Mouse (Mus musculus): ENCODE data around the gene Zic5. TPM values are rescaled to one million over a fixed set of nuclear protein-coding genes. Genes with fewer than 3 reads are reported as not detected.
"Not testable (repeated sequence)": the region's sequence is repeated elsewhere in the genome, so short reads cannot be mapped to it uniquely, and the experiment has no call there.

Zic5 gene
- polyA plus RNA-seq, 1 experiment, result not detected

GRCm38 (mm10) chr14:122459776-122460175 is 5.7 kb downstream of the Zic5 start:
- H3K36me3 ChIP-seq (ENCODE audit: control insufficient read depth, insufficient read depth, low read length), result no peaks in the 10 kb centered on the region
- peaks cover 22% of the 10 kb centered on the region for H3K27me3 ChIP-seq (ENCODE audit: control insufficient read depth, insufficient read depth, low read length)
- H3K4me3 ChIP-seq (ENCODE audit: extremely low read depth, insufficient read depth, insufficient read length), result no peak overlapping the region
- H3K27ac ChIP-seq (ENCODE audit: insufficient read depth, low read length), result no peak overlapping the region
- 92% methylated on average over 1 of the region's 1 CpGs for WGBS
- no peak for TF ChIP-seq POLR2A (IDR thresholded peaks at IDR 0.05; ENCODE audit: low read depth, low read length)
- no peak for DNase-seq (ENCODE audit: low read depth in 1 of 2, low spot score in 2 of 2)
- peaks cover 8% of the 10 kb centered on the region for H3K4me1 ChIP-seq (ENCODE audit: control insufficient read depth, insufficient read depth, insufficient read length)

GRCm38 (mm10) chr14:122459332-122459731 is 6.1 kb downstream of the Zic5 start:
- not testable (repeated sequence) for H3K36me3 ChIP-seq (ENCODE audit: control insufficient read depth, insufficient read depth, low read length); H3K4me3 ChIP-seq (ENCODE audit: extremely low read depth, insufficient read depth, insufficient read length); H3K4me1 ChIP-seq (ENCODE audit: control insufficient read depth, insufficient read depth, insufficient read length); DNase-seq (ENCODE audit: low read depth in 1 of 2, low spot score in 2 of 2); H3K27ac ChIP-seq (ENCODE audit: insufficient read depth, low read length)
- WGBS, result 89% methylated on average over 9 of the region's 12 CpGs
- peaks cover 19% of the 10 kb centered on the region for H3K27me3 ChIP-seq (ENCODE audit: control insufficient read depth, insufficient read depth, low read length)

GRCm38 (mm10) chr14:122455562-122455958 is 9.9 kb downstream of the Zic5 start:
- Histone ChIP-seq H3K36me3 (ENCODE audit: control insufficient read depth, insufficient read depth, low read length) (no peaks in the 10 kb centered on the region), H3K4me1 (ENCODE audit: control insufficient read depth, insufficient read depth, insufficient read length) (no peaks in the 10 kb centered on the region), H3K27me3 (ENCODE audit: control insufficient read depth, insufficient read depth, low read length) (peaks cover 19% of the 10 kb centered on the region), H3K27ac (ENCODE audit: insufficient read depth, low read length) (no peak overlapping the region), H3K4me3 (ENCODE audit: extremely low read depth, insufficient read depth, insufficient read length) (no peak overlapping the region)
- WGBS, result 87% methylated on average over 4 of the region's 4 CpGs
- no peak for DNase-seq (ENCODE audit: low read depth in 1 of 2, low spot score in 2 of 2)
- TF ChIP-seq POLR2A (IDR thresholded peaks at IDR 0.05; ENCODE audit: low read depth, low read length) (no peak), CTCF (IDR thresholded peaks at IDR 0.05; ENCODE audit: extremely low read depth, insufficient read depth, insufficient read length, insufficient replicate concordance) (no peak)

GRCm38 (mm10) chr14:122454901-122455561 is 10.4 kb downstream of the Zic5 start:
- Histone ChIP-seq H3K36me3 (ENCODE audit: control insufficient read depth, insufficient read depth, low read length) (no peaks in the 10 kb centered on the region), H3K4me1 (ENCODE audit: control insufficient read depth, insufficient read depth, insufficient read length) (no peaks in the 10 kb centered on the region), H3K4me3 (ENCODE audit: extremely low read depth, insufficient read depth, insufficient read length) (no peak overlapping the region), H3K27ac (ENCODE audit: insufficient read depth, low read length) (no peak overlapping the region), H3K27me3 (ENCODE audit: control insufficient read depth, insufficient read depth, low read length) (peaks cover 24% of the 10 kb centered on the region)
- DNase-seq (ENCODE audit: low read depth in 1 of 2, low spot score in 2 of 2), result no peak
- WGBS, result 85% methylated on average over 10 of the region's 10 CpGs
- TF ChIP-seq CTCF (IDR thresholded peaks at IDR 0.05; ENCODE audit: extremely low read depth, insufficient read depth, insufficient read length, insufficient replicate concordance) (no peak), POLR2A (IDR thresholded peaks at IDR 0.05; ENCODE audit: low read depth, low read length) (no peak)

GRCm38 (mm10) chr14:122453996-122454738 is 11.3 kb downstream of the Zic5 start:
- 41% methylated on average over 12 of the region's 12 CpGs for WGBS
- DNase-seq (ENCODE audit: low read depth in 1 of 2, low spot score in 2 of 2), result no peak
- H3K27ac ChIP-seq (ENCODE audit: insufficient read depth, low read length), result no peak overlapping the region
- peaks cover 26% of the 10 kb centered on the region for H3K27me3 ChIP-seq (ENCODE audit: control insufficient read depth, insufficient read depth, low read length)
- H3K4me1 ChIP-seq (ENCODE audit: control insufficient read depth, insufficient read depth, insufficient read length), result no peaks in the 10 kb centered on the region
- H3K36me3 ChIP-seq (ENCODE audit: control insufficient read depth, insufficient read depth, low read length), result no peaks in the 10 kb centered on the region
- TF ChIP-seq POLR2A (IDR thresholded peaks at IDR 0.05; ENCODE audit: low read depth, low read length), result no peak
- no peak for TF ChIP-seq CTCF (IDR thresholded peaks at IDR 0.05; ENCODE audit: extremely low read depth, insufficient read depth, insufficient read length, insufficient replicate concordance)
- no peak overlapping the region for H3K4me3 ChIP-seq (ENCODE audit: extremely low read depth, insufficient read depth, insufficient read length)

GRCm38 (mm10) chr14:122453388-122453995 is 12.0 kb downstream of the Zic5 start:
- H3K36me3 ChIP-seq (ENCODE audit: control insufficient read depth, insufficient read depth, low read length), result no peaks in the 10 kb centered on the region
- no peak overlapping the region for H3K4me3 ChIP-seq (ENCODE audit: extremely low read depth, insufficient read depth, insufficient read length)
- TF ChIP-seq POLR2A (IDR thresholded peaks at IDR 0.05; ENCODE audit: low read depth, low read length), result no peak
- no peak for TF ChIP-seq CTCF (IDR thresholded peaks at IDR 0.05; ENCODE audit: extremely low read depth, insufficient read depth, insufficient read length, insufficient replicate concordance)
- 15% methylated on average over 32 of the region's 32 CpGs for WGBS
- no peak overlapping the region for H3K27ac ChIP-seq (ENCODE audit: insufficient read depth, low read length)
- DNase-seq (ENCODE audit: low read depth in 1 of 2, low spot score in 2 of 2), result no peak
- peaks cover 26% of the 10 kb centered on the region for H3K27me3 ChIP-seq (ENCODE audit: control insufficient read depth, insufficient read depth, low read length)
- no peaks in the 10 kb centered on the region for H3K4me1 ChIP-seq (ENCODE audit: control insufficient read depth, insufficient read depth, insufficient read length)

All from spleen, adult 2 months (tissue).